Mouse (Mus musculus) midbrain, embryonic 15.5 days (tissue): ENCODE data around the gene Cacna1g. TPM values are rescaled to one million over a fixed set of nuclear protein-coding genes. Genes with fewer than 3 reads are reported as not detected.
"Not testable (repeated sequence)": the region's sequence is repeated elsewhere in the genome, so short reads cannot be mapped to it uniquely, and the experiment has no call there.

ENCODE experiments used
- ATAC-seq: fragments of 200-750 bp; cut with Nextera tagmentation; replicated peaks from 2 replicates; pipeline ENCODE4 v1.8.0; 2017; ENCODE audit warnings: moderate TSS enrichment
- H3K27ac ChIP-seq: fragments of 300-500 bp; sonication (generic); 2 replicates; pipeline ENCODE4 v1.5.1; 2015; ENCODE audit warnings: mild to moderate bottlenecking, inconsistent platforms
- H3K27me3 ChIP-seq: fragments of 300-500 bp; sonication (generic); replicated peaks from 2 replicates; pipeline ENCODE4 v1.6.1; 2015; ENCODE audit warnings: inconsistent platforms
- H3K36me3 ChIP-seq: fragments of 300-500 bp; sonication (generic); replicated peaks from 2 replicates; pipeline ENCODE4 v1.6.1; 2015; ENCODE audit warnings: inconsistent platforms
- H3K4me1 ChIP-seq: fragments of 300-500 bp; sonication (generic); 2 replicates; pipeline ENCODE4 v1.6.1; 2015; ENCODE audit warnings: inconsistent platforms
- H3K4me2 ChIP-seq: fragments of 300-500 bp; sonication (generic); 2 replicates; pipeline ENCODE4 v1.6.1; 2015; ENCODE audit warnings: inconsistent platforms, mild to moderate bottlenecking, moderate library complexity
- H3K4me3 ChIP-seq: fragments of 300-500 bp; sonication (generic); 2 replicates; pipeline ENCODE4 v1.5.1; 2015; ENCODE audit warnings: mild to moderate bottlenecking, inconsistent platforms
- H3K9ac ChIP-seq: fragments of 300-500 bp; sonication (generic); 2 replicates; pipeline ENCODE4 v1.6.1; 2015; ENCODE audit warnings: mild to moderate bottlenecking, inconsistent platforms
- H3K9me3 ChIP-seq: fragments of 300-500 bp; sonication (generic); 2 replicates; pipeline ENCODE4 v1.6.1; 2016; ENCODE audit warnings: inconsistent platforms
- WGBS: fragments of 180-500 bp; shearing (Covaris S2); methylation state at CpG from one replicate; pipeline ENCODE4 v1.1.7; 2015; ENCODE audit warnings: mixed read lengths; 5-methylcytosine and 5-hydroxymethylcytosine counted together
- polyA plus RNA-seq: library from polyadenylated mRNA; unstranded; fragments of >200 nt; fragmentation: Nextera tagmentation; extraction: Ambion mirVana; gene quantifications from 2 replicates; pipeline ENCODE4 v1.2.1, GENCODE M21; 2015

The Cacna1g gene
- polyA plus RNA-seq, 1 experiment from 2014 or later, result 20.7 TPM

GRCm38 (mm10) chr11:94413516-94413915 lies 60.5 kb downstream of the Cacna1g start:
- peaks cover 10% of the 10 kb centered on the region; the same call in 1 of the 2 replicates for H3K36me3 ChIP-seq
- H3K9me3 ChIP-seq, result no peaks in the 10 kb centered on the region
- H3K4me3 ChIP-seq, result no peak overlapping the region
- 0 out of 2 replicates have a peak overlapping the region, but pooled peaks have one; percentile 10 for H3K9ac ChIP-seq
- WGBS, result 15% methylated on average over 8 of the region's 8 CpGs
- peaks cover 36% of the 10 kb centered on the region for H3K4me1 ChIP-seq
- peak; percentile 55 for ATAC-seq
- peak overlapping the region; percentile 1; the same call in 1 of the 2 replicates for H3K4me2 ChIP-seq
- H3K27me3 ChIP-seq, result no peaks in the 10 kb centered on the region
- H3K27ac ChIP-seq, result peak overlapping the region; percentile 55

DNA sequence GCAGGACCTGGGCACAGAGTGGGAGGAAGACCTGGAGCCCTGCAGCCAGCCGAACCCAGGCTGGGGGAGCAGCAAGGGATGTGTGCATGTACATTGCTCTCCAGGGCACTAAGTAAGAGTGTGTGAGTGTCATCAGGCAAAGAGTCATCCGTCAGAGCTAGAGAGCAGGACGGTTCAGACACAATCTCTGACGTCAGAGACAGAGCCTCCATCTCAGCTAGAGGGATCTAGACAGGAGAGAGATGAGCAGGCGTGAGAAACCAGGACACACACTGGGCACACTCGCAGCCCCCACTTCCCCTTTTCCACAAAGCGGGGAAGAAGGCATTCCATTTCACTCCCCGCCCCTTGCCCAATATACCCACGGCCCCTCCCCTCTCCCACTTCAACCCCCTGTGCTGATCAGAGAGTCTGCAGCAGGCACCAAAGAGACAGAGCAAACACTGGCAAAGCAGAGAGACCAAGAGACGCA lies 61.0 kb downstream of the Cacna1g start:
- Histone ChIP-seq H3K27me3 (no peaks in the 10 kb centered on the region), H3K9ac (no peak overlapping the region), H3K27ac (peak overlapping the region; percentile 55), H3K4me2 (peak overlapping the region; percentile 1; the same call in 1 of the 2 replicates), H3K9me3 (no peaks in the 10 kb centered on the region), H3K4me3 (no peak overlapping the region), H3K4me1 (peaks cover 37% of the 10 kb centered on the region), H3K36me3 (peaks cover 10% of the 10 kb centered on the region; the same call in 1 of the 2 replicates)
- WGBS, result 21% methylated on average over 10 of the region's 10 CpGs
- ATAC-seq, result peak; percentile 56

DNA sequence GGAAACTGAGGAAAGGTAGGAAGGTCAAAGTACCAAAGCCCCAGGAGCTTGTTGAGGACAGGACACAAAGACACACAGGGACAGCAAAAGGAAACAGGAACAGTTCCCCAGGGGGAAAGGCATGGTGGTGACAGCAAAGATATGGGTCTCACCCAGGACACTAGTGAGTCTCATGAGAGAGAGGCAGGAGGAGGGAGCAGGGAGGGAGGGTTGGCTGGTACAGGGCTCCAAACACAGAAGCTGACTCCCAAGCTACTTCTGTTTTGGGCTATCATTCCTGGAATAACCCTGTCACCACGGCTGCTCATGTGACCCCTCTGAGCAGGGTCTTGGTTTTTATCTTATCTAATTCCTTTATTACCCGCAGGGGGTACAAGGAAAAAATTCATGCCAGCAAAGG lies 61.4 kb downstream of the Cacna1g start:
- H3K4me3 ChIP-seq, result no peak overlapping the region
- H3K9ac ChIP-seq, result no peak overlapping the region
- 51% methylated on average over 2 of the region's 2 CpGs for whole genome bisulfite sequencing

DNA sequence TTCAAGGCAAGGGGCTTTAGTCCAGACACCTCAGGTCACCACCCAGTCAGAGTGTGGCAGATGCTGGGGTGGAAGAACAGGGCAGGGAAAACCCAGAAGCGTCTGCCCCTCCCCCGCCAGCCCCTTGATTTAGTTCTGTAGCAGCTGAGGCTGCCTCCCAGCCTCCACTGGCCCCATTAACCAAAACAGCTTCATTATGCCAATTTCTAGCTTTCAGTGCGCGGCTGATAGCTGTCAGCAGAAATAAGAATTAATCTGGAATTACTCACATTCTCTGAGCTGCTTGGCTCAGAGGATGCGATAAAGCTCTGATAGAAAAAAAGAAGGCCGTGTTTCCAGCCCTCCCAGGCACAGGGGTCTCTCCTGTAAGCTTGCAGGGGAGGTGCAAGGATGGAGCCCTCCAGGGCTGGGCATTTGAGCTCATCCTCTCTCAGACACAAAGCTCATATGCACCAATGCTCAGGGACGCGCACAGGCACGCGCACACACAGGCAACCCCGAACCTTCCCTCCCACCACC lies 66.1 kb downstream of the Cacna1g start:
- Histone ChIP-seq H3K27ac (peak overlapping the region; percentile 87), H3K36me3 (0 out of 2 replicates have a peak, but pooled peaks cover 8% of the 10 kb centered on the region), H3K27me3 (no peaks in the 10 kb centered on the region), H3K4me2 (no peak overlapping the region), H3K4me3 (no peak overlapping the region), H3K9me3 (no peaks in the 10 kb centered on the region), H3K4me1 (peaks cover 45% of the 10 kb centered on the region), H3K9ac (no peak overlapping the region)
- 18% methylated on average over 11 of the region's 11 CpGs for WGBS
- ATAC-seq, result peak; percentile 29

More for the DNA sequence above, 61.4 kb downstream of the Cacna1g start:
- Histone ChIP-seq H3K4me2 (peak overlapping the region; percentile 1; the same call in 1 of the 2 replicates), H3K27me3 (no peaks in the 10 kb centered on the region), H3K9me3 (no peaks in the 10 kb centered on the region), H3K4me1 (peaks cover 42% of the 10 kb centered on the region), H3K27ac (peak overlapping the region; percentile 55), H3K36me3 (peaks cover 10% of the 10 kb centered on the region; the same call in 1 of the 2 replicates)
- ATAC-seq, result no peak

DNA sequence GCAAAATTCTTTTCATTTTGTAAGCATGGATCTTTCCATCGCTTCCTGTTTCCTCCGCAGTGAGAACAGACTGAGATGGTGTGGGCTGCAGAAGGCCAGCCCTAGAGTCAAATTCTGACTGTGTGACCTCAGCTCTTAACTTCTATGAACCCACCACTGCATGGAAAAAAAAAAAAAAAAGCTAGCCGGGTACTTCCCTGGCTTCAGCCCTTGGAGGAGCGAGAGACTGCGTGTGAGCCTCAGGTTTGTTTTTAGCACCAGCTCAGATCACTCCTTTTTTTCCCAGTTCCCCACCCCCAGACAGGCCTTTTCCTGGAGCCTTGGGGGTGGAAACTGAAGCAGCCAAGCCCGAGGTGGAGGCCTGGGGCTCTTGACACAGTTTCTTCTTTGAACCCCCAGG lies 68.7 kb downstream of the Cacna1g start:
- no peak overlapping the region for H3K9ac ChIP-seq
- no peak for ATAC-seq
- 67% methylated on average over 6 of the region's 6 CpGs for WGBS
- H3K4me1 ChIP-seq, result peaks cover 38% of the 10 kb centered on the region
- no peak overlapping the region for H3K4me2 ChIP-seq
- no peaks in the 10 kb centered on the region for H3K27me3 ChIP-seq
- no peaks in the 10 kb centered on the region for H3K9me3 ChIP-seq
- H3K27ac ChIP-seq, result no peak overlapping the region
- H3K36me3 ChIP-seq, result 0 out of 2 replicates have a peak, but pooled peaks cover 3% of the 10 kb centered on the region
- no peak overlapping the region for H3K4me3 ChIP-seq

DNA sequence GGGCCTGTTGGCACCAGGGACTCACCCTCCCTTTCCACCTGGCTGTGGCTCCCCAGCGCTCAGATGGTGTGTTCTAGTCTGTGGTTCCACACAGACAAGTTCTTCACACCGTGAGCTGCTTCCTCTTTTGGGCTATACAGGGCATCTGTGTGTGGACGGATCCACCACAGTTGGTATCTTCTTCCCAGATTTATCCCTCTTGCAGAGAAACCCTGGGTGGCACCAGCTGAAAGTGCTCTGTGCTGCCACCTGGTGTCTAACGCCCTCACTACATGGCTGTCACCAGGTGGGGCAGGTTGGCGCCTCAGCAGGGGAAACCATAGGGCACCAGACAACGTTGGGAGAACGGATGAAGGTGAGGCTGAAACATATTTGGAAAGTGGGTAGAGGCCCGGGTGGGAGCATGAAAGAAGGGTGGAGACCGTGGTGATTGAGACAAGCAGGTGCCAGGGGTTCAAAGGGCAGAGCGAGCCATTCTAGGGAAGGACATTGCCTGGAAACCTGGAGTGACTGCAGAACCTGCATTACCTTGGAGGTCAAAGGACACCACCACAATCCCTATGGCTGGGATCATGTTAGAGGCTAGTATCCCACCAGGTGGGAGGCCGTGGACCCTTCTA lies 69.2 kb downstream of the Cacna1g start:
- Histone ChIP-seq H3K9me3 (no peaks in the 10 kb centered on the region), H3K4me2 (no peak overlapping the region), H3K4me1 (peaks cover 38% of the 10 kb centered on the region), H3K9ac (no peak overlapping the region), H3K27ac (no peak overlapping the region), H3K4me3 (no peak overlapping the region), H3K36me3 (0 out of 2 replicates have a peak, but pooled peaks cover 3% of the 10 kb centered on the region), H3K27me3 (no peaks in the 10 kb centered on the region)
- peak; percentile 21 for ATAC-seq
- WGBS, result 26% methylated on average over 11 of the region's 11 CpGs

DNA sequence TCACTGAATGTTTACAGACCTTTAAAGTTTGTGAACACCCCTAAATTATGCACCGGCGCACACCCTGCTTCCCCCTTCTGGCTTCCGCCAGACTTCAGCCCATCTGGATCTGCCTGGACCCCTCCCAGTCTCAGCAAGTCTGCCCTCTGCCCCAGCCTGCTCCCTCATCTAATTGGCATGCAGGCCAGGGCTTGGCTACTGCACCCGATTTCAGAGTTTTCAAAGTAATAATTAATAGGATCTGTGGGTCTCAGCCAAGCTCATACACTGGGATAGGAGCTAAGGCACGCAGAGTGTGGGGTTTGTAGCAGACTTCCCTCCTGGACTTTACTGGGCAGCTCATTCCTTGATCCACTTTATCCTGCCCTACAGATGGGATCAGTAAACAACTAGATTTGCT lies 69.8 kb downstream of the Cacna1g start:
- Histone ChIP-seq H3K4me3 (no peak overlapping the region), H3K36me3 (no peaks in the 10 kb centered on the region), H3K9ac (no peak overlapping the region), H3K4me1 (peaks cover 38% of the 10 kb centered on the region), H3K27ac (no peak overlapping the region), H3K4me2 (no peak overlapping the region), H3K27me3 (no peaks in the 10 kb centered on the region), H3K9me3 (no peaks in the 10 kb centered on the region)
- no peak for ATAC-seq
- 58% methylated on average over 5 of the region's 5 CpGs for WGBS

DNA sequence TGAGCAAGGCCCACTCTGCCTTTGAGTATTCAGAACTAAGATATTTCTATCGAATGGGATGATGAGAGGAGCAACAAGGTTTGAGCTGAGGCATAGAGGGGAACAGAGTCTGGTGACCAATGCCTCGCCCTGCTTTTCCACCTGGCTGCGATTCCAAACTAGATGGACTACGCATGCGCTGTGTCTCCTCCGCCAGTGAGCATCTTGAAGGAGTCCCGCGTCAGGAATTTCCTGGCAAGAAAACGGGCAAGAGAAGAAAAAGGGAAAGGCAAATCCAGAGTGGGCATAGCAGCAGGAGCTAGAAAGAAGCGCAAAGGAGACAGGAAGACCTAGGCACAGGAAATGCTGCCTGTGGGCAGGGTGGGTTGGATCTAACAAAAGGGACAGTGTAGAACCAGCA lies 70.2 kb downstream of the Cacna1g start:
- Histone ChIP-seq H3K36me3 (no peaks in the 10 kb centered on the region), H3K9ac (no peak overlapping the region), H3K27ac (no peak overlapping the region), H3K4me1 (peaks cover 38% of the 10 kb centered on the region), H3K27me3 (no peaks in the 10 kb centered on the region), H3K4me3 (no peak overlapping the region), H3K9me3 (no peaks in the 10 kb centered on the region), H3K4me2 (no peak overlapping the region)
- WGBS, result 84% methylated on average over 10 of the region's 10 CpGs
- ATAC-seq, result no peak

DNA sequence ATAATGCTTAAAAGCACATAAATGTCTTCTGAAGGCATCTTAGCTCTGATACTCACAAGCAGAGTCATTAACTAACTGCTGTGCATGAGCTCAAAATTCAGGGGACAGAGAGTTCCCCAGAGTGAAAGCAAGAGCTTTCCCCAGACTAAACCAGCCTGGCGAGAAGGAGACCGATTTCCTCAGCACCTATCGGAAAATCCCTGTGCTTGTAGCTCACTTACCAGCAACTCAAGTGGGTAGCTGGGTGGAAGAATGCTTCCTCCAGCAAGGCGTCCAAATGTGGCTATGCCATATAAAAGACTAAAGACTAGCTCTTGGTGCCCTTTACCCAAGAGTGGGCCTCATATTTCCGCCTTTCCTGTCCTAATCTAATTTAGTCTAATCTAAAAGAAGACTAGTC lies 71.3 kb downstream of the Cacna1g start:
- Histone ChIP-seq H3K9ac (no peak overlapping the region), H3K4me3 (no peak overlapping the region), H3K4me1 (peaks cover 33% of the 10 kb centered on the region), H3K4me2 (no peak overlapping the region), H3K9me3 (no peaks in the 10 kb centered on the region), H3K27me3 (no peaks in the 10 kb centered on the region), H3K36me3 (no peaks in the 10 kb centered on the region), H3K27ac (no peak overlapping the region)
- ATAC-seq, result no peak
- WGBS, result 82% methylated on average over 5 of the region's 5 CpGs

DNA sequence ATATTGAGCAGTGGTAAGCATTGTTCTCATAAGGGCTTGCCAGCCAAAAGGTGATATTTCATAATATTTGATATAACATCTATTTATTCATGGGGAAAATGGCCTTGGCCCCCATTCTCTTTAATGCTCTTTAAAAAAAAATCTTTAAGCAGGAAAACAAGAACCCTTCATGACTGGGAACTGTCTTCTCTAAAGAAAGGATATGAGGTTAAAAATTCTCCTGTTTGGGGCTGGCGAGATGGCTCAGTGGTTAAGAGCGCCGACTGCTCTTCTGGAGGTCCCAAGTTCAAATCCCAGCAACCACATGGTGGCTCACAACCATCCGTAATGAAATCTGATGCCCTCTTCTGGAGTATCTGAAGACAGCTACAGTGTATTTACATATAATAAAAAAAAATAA lies 72.0 kb downstream of the Cacna1g start:
- peaks cover 26% of the 10 kb centered on the region for H3K4me1 ChIP-seq
- H3K9me3 ChIP-seq, ATAC-seq, H3K27me3 ChIP-seq, H3K27ac ChIP-seq, H3K9ac ChIP-seq, H3K4me3 ChIP-seq, H3K36me3 ChIP-seq, H3K4me2 ChIP-seq: not testable (repeated sequence)
- 88% methylated on average over 4 of the region's 4 CpGs for WGBS

DNA sequence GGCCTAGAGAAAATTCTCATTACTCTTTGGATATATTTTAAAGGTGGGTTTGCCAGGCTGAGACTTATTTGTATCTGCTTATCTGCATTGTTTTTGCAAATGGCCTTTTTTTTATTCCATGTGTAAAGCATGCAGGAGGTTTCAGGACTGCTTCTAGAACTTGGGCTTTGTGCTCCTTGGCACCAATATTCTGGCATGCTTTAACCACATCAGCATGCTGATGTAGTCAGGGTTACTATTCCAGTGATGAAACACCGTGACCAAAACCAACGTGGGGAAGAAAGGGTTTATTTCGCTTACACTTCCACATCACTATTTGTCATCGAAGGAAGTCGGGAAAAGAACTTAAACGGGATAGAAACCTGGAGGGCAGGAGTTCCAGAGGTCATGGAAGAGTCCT lies 73.0 kb downstream of the Cacna1g start:
- Histone ChIP-seq H3K27me3 (no peaks in the 10 kb centered on the region), H3K36me3 (no peaks in the 10 kb centered on the region), H3K9ac (no peak overlapping the region), H3K27ac (no peak overlapping the region), H3K4me1 (peaks cover 16% of the 10 kb centered on the region), H3K9me3 (no peaks in the 10 kb centered on the region), H3K4me2 (no peak overlapping the region), H3K4me3 (no peak overlapping the region)
- 74% methylated on average over 6 of the region's 6 CpGs for WGBS
- ATAC-seq, result no peak

- H3K27me3 ChIP-seq, result no peaks in the 10 kb centered on the region; the same call in 1 of the 2 replicates
- no peak overlapping the region for H3K4me2 ChIP-seq
- H3K36me3 ChIP-seq, result no peaks in the 10 kb centered on the region
- no peak for ATAC-seq
- no peak overlapping the region for H3K27ac ChIP-seq
- WGBS, result 91% methylated on average over 7 of the region's 7 CpGs
- H3K4me1 ChIP-seq, result no peaks in the 10 kb centered on the region
- no peaks in the 10 kb centered on the region for H3K9me3 ChIP-seq
- H3K9ac ChIP-seq, result no peak overlapping the region
- no peak overlapping the region for H3K4me3 ChIP-seq
These were observed 79.9 kb downstream of the Cacna1g start for GRCm38 (mm10) chr11:94394107-94394506.

DNA sequence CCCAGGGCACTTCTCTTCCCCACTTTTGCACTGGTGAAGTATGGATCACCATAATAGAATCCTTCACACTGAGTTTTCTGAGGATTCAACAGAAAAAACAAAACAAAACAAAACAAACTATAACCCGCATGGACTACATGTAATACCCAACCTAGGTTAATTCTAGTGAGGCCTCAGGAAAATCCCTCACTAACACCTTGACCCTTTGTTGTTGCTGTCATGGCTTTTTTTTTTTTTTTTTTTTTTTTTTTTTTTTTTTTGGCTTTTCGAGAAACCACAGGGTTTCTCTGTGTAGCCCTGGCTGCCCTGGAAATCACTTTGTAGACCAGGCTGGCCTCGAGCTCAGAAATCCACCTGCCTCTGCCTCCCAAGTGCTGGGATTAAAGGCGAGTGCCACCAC lies 80.5 kb downstream of the Cacna1g start:
- 88% methylated on average over 4 of the region's 4 CpGs for WGBS
- not testable (repeated sequence) for H3K4me3 ChIP-seq

More for the DNA sequence above, 80.5 kb downstream of the Cacna1g start:
- not testable (repeated sequence) for H3K27ac ChIP-seq, H3K36me3 ChIP-seq, H3K9ac ChIP-seq, H3K27me3 ChIP-seq, H3K4me1 ChIP-seq, H3K9me3 ChIP-seq, H3K4me2 ChIP-seq, ATAC-seq
